Mouse (Mus musculus) cerebellum, adult (tissue): ENCODE measurements at regions not wholly inside any gene's neighbourhood (a gene's known extent, or its start where the extent isn't known, plus 50 kb on each side); places are given as distances from the start of the nearest gene placed in this dataset.

Experiments
- ATAC-seq: cut with Nextera tagmentation; 2 replicates; pipeline ENCODE4 v1.9.2; 2017; ENCODE audit warnings: mild to moderate bottlenecking, moderate library complexity, mixed read lengths; ENCODE audit not compliant: insufficient number of reproducible peaks, low FRiP score, low TSS enrichment

- ATAC-seq: no peak
Observed at GRCm38 (mm10) chr7:51722420-51722819, 100.6 kb downstream of the Slc17a6 start.

- ATAC-seq: no peak
Observed at GRCm38 (mm10) chr7:51723955-51724354, 102.1 kb downstream of the Slc17a6 start.

- ATAC-seq: no peak
Observed at GRCm38 (mm10) chr7:51736285-51736684, 114.5 kb downstream of the Slc17a6 start.

GRCm38 (mm10) chr7:51739590-51739989, 117.8 kb downstream of the Slc17a6 start:
- no peak for ATAC-seq

GRCm38 (mm10) chr7:51740928-51741327, 119.1 kb downstream of the Slc17a6 start:
- no peak for ATAC-seq

- no peak for ATAC-seq
Observed at GRCm38 (mm10) chr7:51742720-51743119, 119.1 kb upstream of the Gas2 start.

GRCm38 (mm10) chr7:51745598-51745997, 116.2 kb upstream of the Gas2 start:
- no peak for ATAC-seq

- no peak for ATAC-seq
Observed at GRCm38 (mm10) chr7:51748633-51749303, 113.0 kb upstream of the Gas2 start.

- ATAC-seq: no peak
Observed at GRCm38 (mm10) chr7:51749304-51750129, 112.3 kb upstream of the Gas2 start.

- no peak for ATAC-seq
Observed at GRCm38 (mm10) chr7:51750271-51750670, 111.5 kb upstream of the Gas2 start.

GRCm38 (mm10) chr7:51753062-51753461, 108.8 kb upstream of the Gas2 start:
- ATAC-seq: no peak

GRCm38 (mm10) chr7:51754208-51754888, 107.5 kb upstream of the Gas2 start:
- ATAC-seq: no peak

GRCm38 (mm10) chr7:51756218-51756617, 105.6 kb upstream of the Gas2 start:
- ATAC-seq: no peak

- no peak for ATAC-seq
Observed at GRCm38 (mm10) chr7:51759536-51760153, 102.2 kb upstream of the Gas2 start.

- ATAC-seq: no peak
Observed at GRCm38 (mm10) chr7:51767066-51767465, 94.7 kb upstream of the Gas2 start.

- ATAC-seq: 0 out of 2 replicates have a peak, but pooled peaks have one; percentile 40
Observed at GRCm38 (mm10) chr7:51771895-51772871, 89.6 kb upstream of the Gas2 start.

- no peak for ATAC-seq
Observed at GRCm38 (mm10) chr7:51775968-51776367, 85.8 kb upstream of the Gas2 start.

- ATAC-seq: no peak
Observed at GRCm38 (mm10) chr7:51783070-51783776, 78.6 kb upstream of the Gas2 start.
